Mouse (Mus musculus): ENCODE results near the gene Cxcl17. TPM values are rescaled to one million over a fixed set of nuclear protein-coding genes. Genes with fewer than 3 reads are reported as not detected.

Cxcl17 gene
- polyA plus RNA-seq, 1 experiment from 2014 or later, result 0.15 TPM

DNA sequence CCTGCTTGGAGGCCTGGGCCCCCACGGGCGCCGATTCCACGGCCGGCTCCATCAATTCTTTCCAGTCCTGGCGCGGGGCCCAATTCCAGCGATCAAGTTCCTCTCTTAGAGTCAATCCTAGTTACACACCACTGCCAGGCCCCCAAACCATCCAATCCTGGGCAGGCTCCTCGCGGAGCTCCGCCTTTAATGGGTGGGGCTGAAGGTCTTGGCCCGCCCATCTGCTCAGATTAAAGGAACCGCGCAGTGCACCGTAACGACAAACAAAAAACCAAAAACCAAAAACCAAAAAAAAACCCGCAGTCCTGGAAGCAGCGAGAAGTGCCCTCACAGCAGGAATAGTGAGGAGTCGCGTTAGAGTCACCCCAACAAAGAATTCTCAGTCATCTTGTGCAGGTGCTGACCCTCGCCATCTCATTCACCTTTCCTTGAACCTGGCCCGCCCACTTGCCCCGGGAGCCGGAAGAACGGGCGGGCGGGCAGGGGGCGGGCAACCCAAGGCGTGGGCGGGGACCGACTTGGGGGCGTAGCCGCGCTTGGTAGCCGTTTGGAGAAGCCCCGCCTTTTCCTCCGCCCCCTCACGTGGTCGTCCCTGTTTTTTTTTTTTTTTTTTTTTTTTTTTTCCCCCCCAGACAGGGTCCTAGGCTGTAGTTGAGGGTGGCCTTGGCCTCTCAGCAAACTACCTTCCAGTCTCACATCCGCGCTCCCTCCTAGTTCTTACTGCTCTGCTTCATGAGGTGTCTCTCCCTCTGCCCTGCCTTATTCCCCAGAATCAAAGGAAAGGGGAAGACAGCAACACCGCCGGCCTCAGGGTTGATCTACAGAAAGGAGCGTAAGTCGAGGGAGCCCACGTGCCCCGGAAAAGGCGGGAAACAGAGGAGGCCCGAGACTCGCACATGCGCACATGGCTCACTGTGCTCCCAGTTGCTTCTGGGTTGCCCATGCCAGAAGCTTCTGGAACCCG is 16.8 kb downstream of the Cxcl17 start:
- peaks cover 34% of the 10 kb centered on the region for H3K4me1 ChIP-seq (ENCODE audit: control insufficient read depth, low read depth, low read length)

GRCm38 (mm10) chr7:25395186-25395557 is 17.5 kb downstream of the Cxcl17 start:
- Histone ChIP-seq H3K27ac (ENCODE audit: low read length) (peak overlapping the region; percentile 64), H3K27me3 (ENCODE audit: control insufficient read depth, insufficient read depth, low read depth, low read length) (no peaks in the 10 kb centered on the region), H3K4me2 (ENCODE audit: low read depth, low read length) (peak overlapping the region; percentile 86), H3K4me3 (ENCODE audit: low read depth, low read length) (peak overlapping the region; percentile 67), H3K4me1 (ENCODE audit: control insufficient read depth, low read depth, low read length) (peaks cover 41% of the 10 kb centered on the region), H3K9ac (ENCODE audit: low read depth, low read length) (peak overlapping the region; percentile 62), H3K36me3 (ENCODE audit: control insufficient read depth, insufficient read depth) (no peaks in the 10 kb centered on the region), H3K9me3 (replicated peaks; ENCODE audit: control insufficient read depth, low read length) (no peaks in the 10 kb centered on the region)
- ATAC-seq (ENCODE audit: low read depth), result 0 out of 2 replicates have a peak, but pooled peaks have one; percentile 4
- WGBS (ENCODE audit: insufficient replicate concordance), result under 1% methylated on average over 22 of the region's 22 CpGs

More for the DNA sequence above, 16.8 kb downstream of the Cxcl17 start:
- peak overlapping the region; percentile 62 for H3K9ac ChIP-seq (ENCODE audit: low read depth, low read length)
- no peaks in the 10 kb centered on the region for H3K9me3 ChIP-seq (replicated peaks; ENCODE audit: control insufficient read depth, low read length)
- H3K4me2 ChIP-seq (ENCODE audit: low read depth, low read length), result peak overlapping the region; percentile 86
- no peaks in the 10 kb centered on the region for H3K27me3 ChIP-seq (ENCODE audit: control insufficient read depth, insufficient read depth, low read depth, low read length)
- H3K4me3 ChIP-seq (ENCODE audit: low read depth, low read length), result peak overlapping the region; percentile 67
- WGBS (ENCODE audit: insufficient replicate concordance), result 5% methylated on average over 52 of the region's 52 CpGs
- ATAC-seq (ENCODE audit: low read depth), result peak; percentile 96
- no peaks in the 10 kb centered on the region for H3K36me3 ChIP-seq (ENCODE audit: control insufficient read depth, insufficient read depth)
- peak overlapping the region; percentile 64 for H3K27ac ChIP-seq (ENCODE audit: low read length)

GRCm38 (mm10) chr7:25394754-25395153 is 17.9 kb downstream of the Cxcl17 start:
- Histone ChIP-seq H3K4me1 (ENCODE audit: control insufficient read depth, low read depth, low read length) (peaks cover 45% of the 10 kb centered on the region), H3K9me3 (replicated peaks; ENCODE audit: control insufficient read depth, low read length) (no peaks in the 10 kb centered on the region), H3K4me3 (ENCODE audit: low read depth, low read length) (peak overlapping the region; percentile 67), H3K36me3 (ENCODE audit: control insufficient read depth, insufficient read depth) (no peaks in the 10 kb centered on the region), H3K4me2 (ENCODE audit: low read depth, low read length) (peak overlapping the region; percentile 86), H3K27ac (ENCODE audit: low read length) (peak overlapping the region; percentile 40; the same call in 1 of the 2 replicates), H3K9ac (ENCODE audit: low read depth, low read length) (peak overlapping the region; percentile 62), H3K27me3 (ENCODE audit: control insufficient read depth, insufficient read depth, low read depth, low read length) (no peaks in the 10 kb centered on the region)
- no peak for ATAC-seq (ENCODE audit: low read depth)
- 19% methylated on average over 7 of the region's 7 CpGs for WGBS (ENCODE audit: insufficient replicate concordance)

GRCm38 (mm10) chr7:25393451-25394210 is 19.1 kb downstream of the Cxcl17 start:
- H3K4me1 ChIP-seq (ENCODE audit: control insufficient read depth, low read depth, low read length), result peaks cover 51% of the 10 kb centered on the region
- no peaks in the 10 kb centered on the region for H3K9me3 ChIP-seq (replicated peaks; ENCODE audit: control insufficient read depth, low read length)
- ATAC-seq (ENCODE audit: low read depth), result no peak
- no peaks in the 10 kb centered on the region for H3K36me3 ChIP-seq (ENCODE audit: control insufficient read depth, insufficient read depth)
- no peak overlapping the region for H3K4me2 ChIP-seq (ENCODE audit: low read depth, low read length)
- 65% methylated on average over 8 of the region's 8 CpGs for WGBS (ENCODE audit: insufficient replicate concordance)
- H3K27ac ChIP-seq (ENCODE audit: low read length), result no peak overlapping the region
- H3K4me3 ChIP-seq (ENCODE audit: low read depth, low read length), result no peak overlapping the region
- H3K27me3 ChIP-seq (ENCODE audit: control insufficient read depth, insufficient read depth, low read depth, low read length), result no peaks in the 10 kb centered on the region
- H3K9ac ChIP-seq (ENCODE audit: low read depth, low read length), result no peak overlapping the region

DNA sequence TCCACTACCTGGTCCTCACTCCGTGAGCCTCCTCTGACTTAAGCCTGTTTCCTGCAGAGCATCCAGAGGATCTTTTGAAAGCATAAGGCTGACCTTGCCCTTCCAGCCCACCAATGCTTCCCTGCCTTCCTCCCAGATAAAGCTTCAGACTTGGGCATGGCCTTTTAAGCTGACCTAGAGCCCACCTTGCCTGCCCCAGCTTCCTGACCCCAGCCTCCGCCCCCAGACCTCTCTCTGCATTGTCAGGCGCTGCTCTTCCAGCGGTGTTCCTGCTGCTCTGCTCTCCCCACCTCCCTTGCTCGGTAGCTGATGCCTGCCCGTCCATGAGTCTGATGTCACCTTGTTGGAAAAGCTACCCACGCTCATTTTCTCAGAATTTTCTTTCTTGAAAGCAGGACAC is 19.8 kb downstream of the Cxcl17 start:
- no peak for ATAC-seq (ENCODE audit: low read depth)
- H3K27ac ChIP-seq (ENCODE audit: low read length), result no peak overlapping the region
- H3K9ac ChIP-seq (ENCODE audit: low read depth, low read length), result no peak overlapping the region
- no peaks in the 10 kb centered on the region for H3K9me3 ChIP-seq (replicated peaks; ENCODE audit: control insufficient read depth, low read length)
- no peaks in the 10 kb centered on the region for H3K27me3 ChIP-seq (ENCODE audit: control insufficient read depth, insufficient read depth, low read depth, low read length)
- H3K4me1 ChIP-seq (ENCODE audit: control insufficient read depth, low read depth, low read length), result peaks cover 51% of the 10 kb centered on the region
- WGBS (ENCODE audit: insufficient replicate concordance), result 68% methylated on average over 7 of the region's 7 CpGs
- no peaks in the 10 kb centered on the region for H3K36me3 ChIP-seq (ENCODE audit: control insufficient read depth, insufficient read depth)
- no peak overlapping the region for H3K4me3 ChIP-seq (ENCODE audit: low read depth, low read length)
- no peak overlapping the region for H3K4me2 ChIP-seq (ENCODE audit: low read depth, low read length)

DNA sequence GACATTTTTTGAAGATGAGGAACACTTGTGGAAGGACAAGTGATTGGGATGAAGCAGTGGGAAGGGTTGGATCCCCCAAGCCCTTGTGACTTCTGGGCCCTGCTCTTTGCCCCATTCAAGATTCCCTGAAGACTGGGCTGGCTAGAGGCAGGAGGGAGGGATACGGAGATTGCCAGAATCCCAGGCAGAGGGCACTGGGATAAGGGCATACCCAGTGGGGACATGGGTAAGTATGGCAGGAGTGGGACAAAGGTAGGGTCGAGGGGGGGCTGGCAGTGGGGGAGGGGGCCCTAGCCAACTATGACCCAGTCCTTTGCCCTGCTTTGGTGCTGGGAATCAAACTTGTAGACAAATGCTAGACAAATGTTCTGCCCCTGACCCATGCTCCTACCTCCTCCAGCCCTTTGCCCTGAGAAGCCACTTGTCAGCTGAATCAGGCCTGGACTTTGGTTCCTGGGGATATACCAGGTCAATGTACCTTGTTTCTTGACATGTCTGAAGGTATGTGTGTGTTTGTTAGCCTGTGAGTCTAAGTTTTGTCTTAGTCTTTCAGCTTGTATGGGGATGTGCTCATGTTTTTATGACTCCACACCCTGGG is 20.7 kb downstream of the Cxcl17 start:
- Histone ChIP-seq H3K9ac (ENCODE audit: low read depth, low read length) (no peak overlapping the region), H3K4me3 (ENCODE audit: low read depth, low read length) (no peak overlapping the region), H3K4me2 (ENCODE audit: low read depth, low read length) (no peak overlapping the region), H3K9me3 (replicated peaks; ENCODE audit: control insufficient read depth, low read length) (no peaks in the 10 kb centered on the region), H3K27me3 (ENCODE audit: control insufficient read depth, insufficient read depth, low read depth, low read length) (no peaks in the 10 kb centered on the region), H3K4me1 (ENCODE audit: control insufficient read depth, low read depth, low read length) (peaks cover 52% of the 10 kb centered on the region), H3K36me3 (ENCODE audit: control insufficient read depth, insufficient read depth) (no peaks in the 10 kb centered on the region), H3K27ac (ENCODE audit: low read length) (no peak overlapping the region)
- no peak for ATAC-seq (ENCODE audit: low read depth)
- 77% methylated on average over 2 of the region's 2 CpGs for WGBS (ENCODE audit: insufficient replicate concordance)

- no peak overlapping the region for H3K9ac ChIP-seq (ENCODE audit: low read depth, low read length)
These were observed 21.7 kb downstream of the Cxcl17 start for GRCm38 (mm10) chr7:25390986-25391385.

GRCm38 (mm10) chr7:25390054-25390770 is 22.5 kb downstream of the Cxcl17 start:
- 0 out of 2 replicates have a peak overlapping the region, but pooled peaks have one; percentile 36 for H3K27ac ChIP-seq (ENCODE audit: low read length)
- H3K27me3 ChIP-seq (ENCODE audit: control insufficient read depth, insufficient read depth, low read depth, low read length), result no peaks in the 10 kb centered on the region
- H3K4me1 ChIP-seq (ENCODE audit: control insufficient read depth, low read depth, low read length), result peaks cover 61% of the 10 kb centered on the region
- no peaks in the 10 kb centered on the region for H3K9me3 ChIP-seq (replicated peaks; ENCODE audit: control insufficient read depth, low read length)
- WGBS (ENCODE audit: insufficient replicate concordance), result 51% methylated on average over 8 of the region's 8 CpGs
- no peak overlapping the region for H3K4me3 ChIP-seq (ENCODE audit: low read depth, low read length)
- ATAC-seq (ENCODE audit: low read depth), result peak; percentile 90
- H3K36me3 ChIP-seq (ENCODE audit: control insufficient read depth, insufficient read depth), result no peaks in the 10 kb centered on the region
- peak overlapping the region; percentile 49 for H3K9ac ChIP-seq (ENCODE audit: low read depth, low read length)
- peak overlapping the region; percentile 17; the same call in 1 of the 2 replicates for H3K4me2 ChIP-seq (ENCODE audit: low read depth, low read length)

More at GRCm38 (mm10) chr7:25390986-25391385, 21.7 kb downstream of the Cxcl17 start:
- H3K4me3 ChIP-seq (ENCODE audit: low read depth, low read length), result no peak overlapping the region
- no peak overlapping the region for H3K27ac ChIP-seq (ENCODE audit: low read length)
- H3K27me3 ChIP-seq (ENCODE audit: control insufficient read depth, insufficient read depth, low read depth, low read length), result no peaks in the 10 kb centered on the region
- no peak overlapping the region for H3K4me2 ChIP-seq (ENCODE audit: low read depth, low read length)
- peaks cover 58% of the 10 kb centered on the region for H3K4me1 ChIP-seq (ENCODE audit: control insufficient read depth, low read depth, low read length)
- no peaks in the 10 kb centered on the region for H3K36me3 ChIP-seq (ENCODE audit: control insufficient read depth, insufficient read depth)
- WGBS (ENCODE audit: insufficient replicate concordance), result 40% methylated on average over 2 of the region's 2 CpGs
- no peak for ATAC-seq (ENCODE audit: low read depth)
- no peaks in the 10 kb centered on the region for H3K9me3 ChIP-seq (replicated peaks; ENCODE audit: control insufficient read depth, low read length)
